18 mouse cellular contexts compared by ENCODE assay signal in genomic region chr9:66239173-66239572, GRCm38 (mm10).
DNase-seq lines count a peak whose midpoint lies in the region; ATAC-seq lines count a peak whose summit lies in the region.
"Had no signal": no experiment of that assay in that cellular context is flagged by ENCODE, and none has a peak within 500 bp of the region (broad histone marks: within the 10 kb centered on the region; RNA-seq: fewer than 3 reads in every experiment).

No protein-coding gene starts in this region.

- H3K36me3 ChIP-seq in heart, embryonic 15.5 days = no peaks in the 10 kb centered on the region
- H3K36me3 ChIP-seq in heart, embryonic 12.5 days = 0 out of 2 replicates have a peak, but pooled peaks cover 2% of the 10 kb centered on the region
- no peaks in the 10 kb centered on the region for H3K36me3 ChIP-seq in liver, embryonic 13.5 days
- H3K36me3 ChIP-seq in midbrain, embryonic 14.5 days (ENCODE audit: control insufficient read depth, insufficient read depth, low read length) = no peaks in the 10 kb centered on the region
- H3K36me3 ChIP-seq: embryonic facial prominence, embryonic 12.5 days; hindbrain, embryonic 13.5 days; intestine, embryonic 15.5 days had no signal

- no peak overlapping the region for H3K27ac ChIP-seq in heart, embryonic 15.5 days
- H3K27ac ChIP-seq in heart, embryonic 12.5 days (ENCODE audit: poor library complexity, severe bottlenecking) = no peak overlapping the region
- H3K27ac ChIP-seq in liver, embryonic 13.5 days = peak overlapping the region; percentile 40
- H3K27ac ChIP-seq in midbrain, embryonic 14.5 days (replicated peaks; ENCODE audit: low read depth, low read length) = no peak overlapping the region
- H3K27ac ChIP-seq: embryonic facial prominence, embryonic 12.5 days; hindbrain, embryonic 13.5 days; intestine, embryonic 15.5 days; stomach, postnatal 0 days had no signal

- peaks cover 38% of the 10 kb centered on the region for H3K4me1 ChIP-seq in heart, embryonic 15.5 days (replicated peaks)
- H3K4me1 ChIP-seq in heart, embryonic 12.5 days (replicated peaks) = peaks cover 43% of the 10 kb centered on the region
- H3K4me1 ChIP-seq in liver, embryonic 13.5 days (replicated peaks) = peaks cover 50% of the 10 kb centered on the region
- no peaks in the 10 kb centered on the region for H3K4me1 ChIP-seq in midbrain, embryonic 14.5 days (ENCODE audit: control insufficient read depth, insufficient read depth, low read length)
- H3K4me1 ChIP-seq: embryonic facial prominence, embryonic 12.5 days; hindbrain, embryonic 13.5 days had no signal

- no peaks in the 10 kb centered on the region for H3K9me3 ChIP-seq in heart, embryonic 15.5 days (replicated peaks)
- H3K9me3 ChIP-seq in heart, embryonic 12.5 days (replicated peaks) = peaks cover 4% of the 10 kb centered on the region; the same call in 1 of the 2 replicates
- H3K9me3 ChIP-seq in liver, embryonic 13.5 days (replicated peaks) = no peaks in the 10 kb centered on the region
- H3K9me3 ChIP-seq in midbrain, embryonic 14.5 days (ENCODE audit: control insufficient read depth, low read length) = no peaks in the 10 kb centered on the region
- H3K9me3 ChIP-seq: embryonic facial prominence, embryonic 12.5 days; hindbrain, embryonic 13.5 days; intestine, embryonic 15.5 days had no signal

- WGBS in heart, embryonic 15.5 days = 52% methylated on average over 7 of the region's 7 CpGs
- WGBS in heart, embryonic 12.5 days = 44% methylated on average over 7 of the region's 7 CpGs
- 11% methylated on average over 7 of the region's 7 CpGs for WGBS in liver, embryonic 13.5 days (ENCODE audit: insufficient replicate concordance)
- 88% methylated on average over 7 of the region's 7 CpGs for WGBS in midbrain, embryonic 14.5 days

- H3K4me2 ChIP-seq in heart, embryonic 15.5 days = no peak overlapping the region
- no peak overlapping the region for H3K4me2 ChIP-seq in heart, embryonic 12.5 days
- 0 out of 2 replicates have a peak overlapping the region, but pooled peaks have one; percentile 4 for H3K4me2 ChIP-seq in liver, embryonic 13.5 days
- H3K4me2 ChIP-seq in midbrain, embryonic 14.5 days (ENCODE audit: low read length) = no peak overlapping the region
- H3K4me2 ChIP-seq: embryonic facial prominence, embryonic 12.5 days; hindbrain, embryonic 13.5 days; intestine, embryonic 15.5 days; midbrain, embryonic 11.5 days had no signal

- H3K9ac ChIP-seq in heart, embryonic 15.5 days = peak overlapping the region; percentile 27; the same call in 1 of the 2 replicates
- no peak overlapping the region for H3K9ac ChIP-seq in heart, embryonic 12.5 days
- no peak overlapping the region for H3K9ac ChIP-seq in liver, embryonic 13.5 days
- no peak overlapping the region for H3K9ac ChIP-seq in midbrain, embryonic 14.5 days (replicated peaks; ENCODE audit: low read length)
- H3K9ac ChIP-seq: embryonic facial prominence, embryonic 12.5 days; hindbrain, embryonic 13.5 days; intestine, embryonic 15.5 days had no signal

- H3K27me3 ChIP-seq in heart, embryonic 15.5 days = no peaks in the 10 kb centered on the region
- no peaks in the 10 kb centered on the region for H3K27me3 ChIP-seq in heart, embryonic 12.5 days (replicated peaks)
- H3K27me3 ChIP-seq in liver, embryonic 13.5 days = no peaks in the 10 kb centered on the region
- no peaks in the 10 kb centered on the region for H3K27me3 ChIP-seq in midbrain, embryonic 14.5 days (ENCODE audit: control insufficient read depth, insufficient read depth, low read length)
- H3K27me3 ChIP-seq: embryonic facial prominence, embryonic 12.5 days; hindbrain, embryonic 13.5 days; intestine, embryonic 15.5 days had no signal

- peak; percentile 22 for DNase-seq in c-Kit-positive CD71-negative TER-119-negative erythroid progenitor cells, embryonic 14.5 days (ENCODE audit: low read depth)
- peak; percentile 11 for DNase-seq in liver, embryonic 13.5 days
- DNase-seq in natural killer cell, adult 2 months (ENCODE audit: low spot score in 2 of 2) = peak; percentile 17 to 42
- DNase-seq in retina, postnatal 1 day = no peak
- no peak for DNase-seq in midbrain, embryonic 14.5 days
- DNase-seq: adrenal gland, postnatal 25 days; cerebellum, postnatal 36 days; heart, postnatal 10 days; kidney, postnatal 10 days; thymus, postnatal 25 days had no signal

- ATAC-seq in heart, embryonic 15.5 days (replicated peaks; ENCODE audit: insufficient number of reproducible peaks, insufficient read depth, low FRiP score, low read depth) = no peak
- no peak for ATAC-seq in heart, embryonic 12.5 days (ENCODE audit: insufficient number of reproducible peaks, low FRiP score)
- ATAC-seq in liver, embryonic 13.5 days (ENCODE audit: low read depth) = peak; percentile 71
- ATAC-seq in midbrain, embryonic 14.5 days (ENCODE audit: low FRiP score, low TSS enrichment) = no peak
- ATAC-seq: intestine, embryonic 15.5 days had no signal

- H3K4me3 ChIP-seq in heart, embryonic 15.5 days = no peak overlapping the region
- H3K4me3 ChIP-seq in heart, embryonic 12.5 days = no peak overlapping the region
- no peak overlapping the region for H3K4me3 ChIP-seq in liver, embryonic 13.5 days (replicated peaks)
- H3K4me3 ChIP-seq in midbrain, embryonic 14.5 days (replicated peaks; ENCODE audit: low read depth, low read length) = no peak overlapping the region
- H3K4me3 ChIP-seq: embryonic facial prominence, embryonic 12.5 days; hindbrain, embryonic 13.5 days; intestine, embryonic 15.5 days; myocyte had no signal

Comparison
In these comparisons a context has a peak if more than half of its experiments do, and no peak if none do; other contexts are left out.
1. DNase-seq: peak in c-Kit-positive CD71-negative TER-119-negative erythroid progenitor cells, embryonic 14.5 days (single experiment), liver, embryonic 13.5 days (single experiment) and natural killer cell, adult 2 months (2 of 2); none in retina, postnatal 1 day (single experiment) and midbrain, embryonic 14.5 days (single experiment).